Mouse (Mus musculus) CH12.LX (cell line): Measurements from ENCODE around the gene Arl5c. TPM values are rescaled to one million over a fixed set of nuclear protein-coding genes. Genes with fewer than 3 reads are reported as not detected.
A peak's percentile ranks its signal among the peaks of the same experiment; 100 is the strongest.

Experiments used
- DNase-seq: peaks from one replicate; pipeline ENCODE4 v3.0.0-alpha.2; 2013; ENCODE audit errors: extremely low read depth
- H3K27ac ChIP-seq: 2 replicates; pipeline ENCODE4 v1.5.1; 2012; ENCODE audit warnings: low read depth, mild to moderate bottlenecking, control low read depth, moderate library complexity; ENCODE audit not compliant: insufficient read depth
- H3K27me3 ChIP-seq: replicated peaks from 2 replicates; pipeline ENCODE3; 2012; ENCODE audit warnings: inconsistent platforms
- H3K36me3 ChIP-seq, 2 experiments: replicated peaks in 1 of 2; 2 replicates each; pipeline versions ENCODE3 to v1.6.1; 2012; ENCODE audit warnings: inconsistent platforms in 1 of 2, low read length in 1 of 2, mild to moderate bottlenecking in 1 of 2, mixed read lengths in 1 of 2, moderate library complexity in 1 of 2; ENCODE audit not compliant: control insufficient read depth in 1 of 2, insufficient read depth in 1 of 2
- H3K4me1 ChIP-seq, 2 experiments: 2 replicates each; pipeline ENCODE4 v1.6.1; 2012; ENCODE audit warnings: inconsistent platforms in 1 of 2, moderate library complexity in 1 of 2; ENCODE audit not compliant: insufficient read depth in 2 of 2, control insufficient read depth in 1 of 2
- H3K4me2 ChIP-seq: 2 replicates; pipeline ENCODE4 v1.6.1; 2012; ENCODE audit warnings: low read depth, mild to moderate bottlenecking, control low read depth; ENCODE audit not compliant: poor library complexity, insufficient read depth, severe bottlenecking
- H3K4me3 ChIP-seq, 3 experiments: fragments of 150-350 bp in 1 of 3; sonication (generic) in 1 of 3; replicated peaks in 1 of 3; 2 replicates each; pipeline versions ENCODE3 to v1.5.1; 2011 to 2012; ENCODE audit warnings: low read depth in 2 of 3, low read length in 2 of 3, mild to moderate bottlenecking in 2 of 3, moderate library complexity in 2 of 3, control low read depth in 1 of 3, improper control_type of control experiment in 1 of 3, inconsistent platforms in 1 of 3, mixed read lengths in 1 of 3; ENCODE audit not compliant: poor library complexity in 1 of 3
- H3K79me2 ChIP-seq: replicated peaks from 2 replicates; pipeline ENCODE4 v1.6.1; 2012; ENCODE audit warnings: mild to moderate bottlenecking, moderate library complexity; ENCODE audit not compliant: control insufficient read depth, poor library complexity, insufficient read depth, severe bottlenecking; ENCODE audit errors: extremely low read depth
- H3K9ac ChIP-seq: 2 replicates; pipeline ENCODE4 v1.6.1; 2012; ENCODE audit warnings: low read depth, mild to moderate bottlenecking, control low read depth, moderate library complexity; ENCODE audit not compliant: insufficient read depth
- H3K9me3 ChIP-seq: replicated peaks from 2 replicates; pipeline ENCODE3; 2012; ENCODE audit warnings: low read length, inconsistent platforms, mixed read lengths
- BHLHE40 ChIP-seq: IDR thresholded peaks from 2 replicates; pipeline ENCODE4 v1.6.1; 2011; ENCODE audit warnings: mild to moderate bottlenecking, low read depth, low read length, improper control_type of control experiment
- CHD2 ChIP-seq: IDR thresholded peaks from 2 replicates; pipeline ENCODE4 v1.6.1; 2011; ENCODE audit warnings: low read length, improper control_type of control experiment
- CTCF ChIP-seq, 2 experiments: IDR thresholded peaks in 1 of 2; conservative IDR thresholded peaks in 1 of 2; 2 replicates each; pipeline ENCODE4 v1.5.1; 2011 to 2012; ENCODE audit warnings: low read depth in 2 of 2, low read length in 2 of 2, improper control_type of control experiment in 1 of 2, inconsistent platforms in 1 of 2, mild to moderate bottlenecking in 1 of 2, moderate library complexity in 1 of 2
- E2F4 ChIP-seq: IDR thresholded peaks from 2 replicates; pipeline ENCODE4 v1.6.1; 2011; ENCODE audit warnings: low read depth, low read length, improper control_type of control experiment; ENCODE audit not compliant: insufficient replicate concordance
- ELF1 ChIP-seq: IDR thresholded peaks from 2 replicates; pipeline ENCODE4 v1.6.1; 2014; ENCODE audit warnings: low read depth, mild to moderate bottlenecking, inconsistent platforms, low read length, improper control_type of control experiment
- EP300 ChIP-seq: IDR thresholded peaks from 2 replicates; pipeline ENCODE4 v1.6.1; 2011; ENCODE audit warnings: low read length, improper control_type of control experiment
- ETS1 ChIP-seq: conservative IDR thresholded peaks from 2 replicates; pipeline ENCODE4 v1.6.1; 2012; ENCODE audit warnings: low read depth, mild to moderate bottlenecking, inconsistent platforms, low read length, improper control_type of control experiment, moderate library complexity
- GABPA ChIP-seq: IDR thresholded peaks from 2 replicates; pipeline ENCODE4 v1.6.1; 2012; ENCODE audit warnings: low read depth, low read length, improper control_type of control experiment, inconsistent platforms; ENCODE audit not compliant: insufficient replicate concordance
- IRF4 ChIP-seq: IDR thresholded peaks from 2 replicates; pipeline ENCODE4 v1.6.1; 2014; ENCODE audit warnings: low read depth, mild to moderate bottlenecking, inconsistent platforms, low read length, improper control_type of control experiment
- KAT2A ChIP-seq: IDR thresholded peaks from 2 replicates; pipeline ENCODE4 v1.6.1; 2012; ENCODE audit warnings: low read length, improper control_type of control experiment, inconsistent platforms; ENCODE audit not compliant: insufficient replicate concordance
- MAZ ChIP-seq: IDR thresholded peaks from 2 replicates; pipeline ENCODE4 v1.6.1; 2012; ENCODE audit warnings: low read depth, mild to moderate bottlenecking, inconsistent platforms, low read length, improper control_type of control experiment, moderate library complexity
- MYC ChIP-seq: IDR thresholded peaks from 2 replicates; pipeline ENCODE4 v1.6.1; 2011; ENCODE audit warnings: low read depth, mild to moderate bottlenecking, improper control_type of control experiment, low read length
- NELFE ChIP-seq: IDR thresholded peaks from 2 replicates; pipeline ENCODE4 v1.6.1; 2011; ENCODE audit warnings: low read depth, low read length, improper control_type of control experiment
- NRF1 ChIP-seq: IDR thresholded peaks from 2 replicates; pipeline ENCODE4 v1.6.1; 2014; ENCODE audit warnings: low read depth, mild to moderate bottlenecking, inconsistent platforms, low read length, improper control_type of control experiment, moderate library complexity
- POLR2AphosphoS2 ChIP-seq: IDR thresholded peaks from 2 replicates; pipeline ENCODE4 v1.6.1; 2011; ENCODE audit warnings: low read depth, low read length, improper control_type of control experiment
- RAD21 ChIP-seq: IDR thresholded peaks from 2 replicates; pipeline ENCODE4 v1.6.1; 2011; ENCODE audit warnings: low read depth, mild to moderate bottlenecking, low read length, improper control_type of control experiment, moderate library complexity
- SIN3A ChIP-seq: IDR thresholded peaks from 2 replicates; pipeline ENCODE4 v1.6.1; 2012; ENCODE audit warnings: low read length, improper control_type of control experiment, inconsistent platforms
- SMC3 ChIP-seq: IDR thresholded peaks from 2 replicates; pipeline ENCODE4 v1.6.1; 2011; ENCODE audit warnings: low read depth, low read length, improper control_type of control experiment
- TBP ChIP-seq: conservative IDR thresholded peaks from 2 replicates; pipeline ENCODE4 v1.6.1; 2011; ENCODE audit warnings: low read depth, low read length, improper control_type of control experiment
- TCF12 ChIP-seq: IDR thresholded peaks from 2 replicates; pipeline ENCODE4 v1.6.1; 2014; ENCODE audit warnings: low read depth, mild to moderate bottlenecking, inconsistent platforms, low read length, improper control_type of control experiment
- UBTF ChIP-seq: IDR thresholded peaks from 2 replicates; pipeline ENCODE4 v1.6.1; 2012; ENCODE audit warnings: low read depth, mild to moderate bottlenecking, inconsistent platforms, low read length, improper control_type of control experiment, moderate library complexity
- USF1 ChIP-seq: IDR thresholded peaks from 2 replicates; pipeline ENCODE4 v1.6.1; 2014; ENCODE audit warnings: low read depth, mild to moderate bottlenecking, inconsistent platforms, low read length, improper control_type of control experiment
- ZNF384 ChIP-seq: IDR thresholded peaks from 2 replicates; pipeline ENCODE4 v1.6.1; 2012; ENCODE audit warnings: low read depth, low read length, improper control_type of control experiment, inconsistent platforms
- dilution Hi-C: fragments of 300-500 bp; cut with MboI; formaldehyde crosslinking; loops from 2 replicates; pipeline ENCODE4 v1.14.3; 2020; ENCODE audit warnings: low sequenced_read_pairs; ENCODE audit not compliant: extremely low pct_unique_long_range_greater_than_20kb, extremely low pct_ligation_motif_present
- in situ Hi-C: fragments of 300-500 bp; cut with MboI; formaldehyde crosslinking; loops from 3 replicates; pipeline ENCODE4 v1.14.3; 2019; ENCODE audit warnings: low sequenced_read_pairs, low pct_ligation_motif_present, low pct_unique_long_range_greater_than_20kb, mixed read lengths
- polyA plus RNA-seq: library from polyadenylated mRNA; unstranded; fragments of >175 nt; gene quantifications from 2 replicates; pipeline ENCODE4 v1.2.1, GENCODE M21; 2012; ENCODE audit warnings: low read depth; ENCODE audit not compliant: insufficient read length
- total RNA-seq, 2 experiments: library from RNA; depleted of rRNA; stranded (reverse); fragments of 300-350 nt in 1 of 2; fragments of >200 nt in 1 of 2; gene quantifications; 2 replicates each; pipeline ENCODE4 v1.2.3; 2012 to 2014

Gene Arl5c
- total and polyA plus RNA-seq, 3 experiments: 28.5 to 45.5 (median 32.2) TPM

GRCm38 (mm10) chr11:97997387-97997960 is 1.5 kb upstream of the Arl5c start:
- no peak for DNase-seq
- peak overlapping the region; percentile 88 for H3K27ac ChIP-seq
- no peak overlapping the region for H3K4me2 ChIP-seq
- H3K79me2 ChIP-seq: no peaks in the 10 kb centered on the region
- no peak overlapping the region for H3K9ac ChIP-seq
- in situ Hi-C loops: no loop called here
- peaks cover 0 to 6% of the 10 kb centered on the region in 2 experiments for H3K36me3 ChIP-seq
- no peaks in the 10 kb centered on the region for H3K9me3 ChIP-seq
- H3K4me1 ChIP-seq: peaks cover 40 to 79% of the 10 kb centered on the region in 2 experiments
- H3K4me3 ChIP-seq: no peak overlapping the region
- dilution Hi-C loops: no loop called here
- H3K27me3 ChIP-seq: no peaks in the 10 kb centered on the region
- TF ChIP-seq E2F4: no peak
- no peak for TF ChIP-seq NELFE
- TF ChIP-seq NRF1: no peak
- TF ChIP-seq CHD2: no peak
- TF ChIP-seq USF1: no peak
- TF ChIP-seq ETS1: no peak; the same call in 1 of the 2 replicates
- TF ChIP-seq TCF12: no peak
- TF ChIP-seq ZNF384: peak; percentile 81
- TF ChIP-seq MYC: 0 out of 2 replicates have a peak, but pooled peaks have one; percentile 27
- no peak for TF ChIP-seq SIN3A
- TF ChIP-seq KAT2A: no peak
- TF ChIP-seq POLR2AphosphoS2: no peak
- TF ChIP-seq CTCF (conservative IDR thresholded peaks at IDR 0.05 in 1 of 2, IDR thresholded peaks at IDR 0.05 in 1 of 2; ENCODE audit: low read depth in 2 of 2, low read length in 2 of 2): no peak
- TF ChIP-seq SMC3: no peak
- 0 out of 2 replicates have a peak, but pooled peaks have one; percentile 29 for TF ChIP-seq UBTF
- TF ChIP-seq EP300: peak; percentile 59; the same call in 1 of the 2 replicates
- no peak for TF ChIP-seq ELF1
- peak; percentile 72 for TF ChIP-seq BHLHE40
- no peak for TF ChIP-seq GABPA
- peak; percentile 43; the same call in 1 of the 2 replicates for TF ChIP-seq IRF4
- no peak for TF ChIP-seq RAD21
- TF ChIP-seq MAZ: no peak
- no peak for TF ChIP-seq TBP
- TF ChIP-seq, all 38 proteins: peak for 6
